Mouse (Mus musculus): ENCODE results near the gene Gm44503. TPM values are rescaled to one million over a fixed set of nuclear protein-coding genes. Genes with fewer than 3 reads are reported as not detected.

Gene Gm44503
- polyA plus RNA-seq, 1 experiment, result not detected

GRCm38 (mm10) chr9:73048927-73049326, 90.3 kb downstream of the Gm44503 start:
- peaks cover 6% of the 10 kb centered on the region; the same call in 1 of the 2 replicates for H3K4me1 ChIP-seq (ENCODE audit: control insufficient read depth, insufficient read depth, insufficient read length)
- no peak overlapping the region for H3K4me3 ChIP-seq (ENCODE audit: extremely low read depth, insufficient read depth, insufficient read length)
- WGBS, result 55% methylated on average over 4 of the region's 4 CpGs
- no peaks in the 10 kb centered on the region; the same call in 1 of the 2 replicates for H3K36me3 ChIP-seq (ENCODE audit: control insufficient read depth, insufficient read depth, low read length)
- no peaks in the 10 kb centered on the region for H3K27me3 ChIP-seq (ENCODE audit: control insufficient read depth, insufficient read depth, low read length)
- TF ChIP-seq CTCF (IDR thresholded peaks at IDR 0.05; ENCODE audit: extremely low read depth, insufficient read depth, insufficient read length, insufficient replicate concordance) (no peak), POLR2A (IDR thresholded peaks at IDR 0.05; ENCODE audit: low read depth, low read length) (no peak)
- no peak for DNase-seq (ENCODE audit: low read depth in 1 of 2, low spot score in 2 of 2)
- H3K27ac ChIP-seq (ENCODE audit: insufficient read depth, low read length), result no peak overlapping the region

- DNase-seq (ENCODE audit: low read depth in 1 of 2, low spot score in 2 of 2), result no peak
- Histone ChIP-seq H3K4me3 (ENCODE audit: extremely low read depth, insufficient read depth, insufficient read length) (no peak overlapping the region), H3K4me1 (ENCODE audit: control insufficient read depth, insufficient read depth, insufficient read length) (peaks cover 6% of the 10 kb centered on the region; the same call in 1 of the 2 replicates), H3K27ac (ENCODE audit: insufficient read depth, low read length) (no peak overlapping the region), H3K36me3 (ENCODE audit: control insufficient read depth, insufficient read depth, low read length) (no peaks in the 10 kb centered on the region; the same call in 1 of the 2 replicates), H3K27me3 (ENCODE audit: control insufficient read depth, insufficient read depth, low read length) (no peaks in the 10 kb centered on the region)
- WGBS, result 91% methylated on average over 5 of the region's 5 CpGs
- TF ChIP-seq CTCF (IDR thresholded peaks at IDR 0.05; ENCODE audit: extremely low read depth, insufficient read depth, insufficient read length, insufficient replicate concordance), result no peak
- TF ChIP-seq POLR2A (IDR thresholded peaks at IDR 0.05; ENCODE audit: low read depth, low read length), result no peak
Measured at GRCm38 (mm10) chr9:73049833-73050232, 91.2 kb downstream of the Gm44503 start.

GRCm38 (mm10) chr9:73050606-73051005, 92.0 kb downstream of the Gm44503 start:
- 63% methylated on average over 8 of the region's 8 CpGs for WGBS

GRCm38 (mm10) chr9:73055441-73055911, 96.8 kb downstream of the Gm44503 start:
- 71% methylated on average over 10 of the region's 10 CpGs for WGBS
- TF ChIP-seq CTCF (IDR thresholded peaks at IDR 0.05; ENCODE audit: extremely low read depth, insufficient read depth, insufficient read length, insufficient replicate concordance) (no peak), POLR2A (IDR thresholded peaks at IDR 0.05; ENCODE audit: low read depth, low read length) (no peak)
- Histone ChIP-seq H3K36me3 (ENCODE audit: control insufficient read depth, insufficient read depth, low read length) (no peaks in the 10 kb centered on the region; the same call in 1 of the 2 replicates), H3K4me1 (ENCODE audit: control insufficient read depth, insufficient read depth, insufficient read length) (no peaks in the 10 kb centered on the region; the same call in 1 of the 2 replicates), H3K4me3 (ENCODE audit: extremely low read depth, insufficient read depth, insufficient read length) (no peak overlapping the region), H3K27ac (ENCODE audit: insufficient read depth, low read length) (peak overlapping the region; percentile 47; the same call in 1 of the 2 replicates), H3K27me3 (ENCODE audit: control insufficient read depth, insufficient read depth, low read length) (no peaks in the 10 kb centered on the region)
- no peak for DNase-seq (ENCODE audit: low read depth in 1 of 2, low spot score in 2 of 2)

More at GRCm38 (mm10) chr9:73050606-73051005, 92.0 kb downstream of the Gm44503 start:
- H3K27me3 ChIP-seq (ENCODE audit: control insufficient read depth, insufficient read depth, low read length), result no peaks in the 10 kb centered on the region
- H3K4me3 ChIP-seq (ENCODE audit: extremely low read depth, insufficient read depth, insufficient read length), result no peak overlapping the region
- peaks cover 2% of the 10 kb centered on the region; the same call in 1 of the 2 replicates for H3K4me1 ChIP-seq (ENCODE audit: control insufficient read depth, insufficient read depth, insufficient read length)
- no peaks in the 10 kb centered on the region; the same call in 1 of the 2 replicates for H3K36me3 ChIP-seq (ENCODE audit: control insufficient read depth, insufficient read depth, low read length)
- TF ChIP-seq CTCF (IDR thresholded peaks at IDR 0.05; ENCODE audit: extremely low read depth, insufficient read depth, insufficient read length, insufficient replicate concordance) (no peak), POLR2A (IDR thresholded peaks at IDR 0.05; ENCODE audit: low read depth, low read length) (no peak)
- DNase-seq (ENCODE audit: low read depth in 1 of 2, low spot score in 2 of 2), result no peak
- H3K27ac ChIP-seq (ENCODE audit: insufficient read depth, low read length), result no peak overlapping the region

GRCm38 (mm10) chr9:73059224-73059623, 100.6 kb downstream of the Gm44503 start:
- DNase-seq (ENCODE audit: low read depth in 1 of 2, low spot score in 2 of 2), result no peak
- no peaks in the 10 kb centered on the region for H3K36me3 ChIP-seq (ENCODE audit: control insufficient read depth, insufficient read depth, low read length)

GRCm38 (mm10) chr9:73063621-73064290, 105.1 kb downstream of the Gm44503 start:
- Histone ChIP-seq H3K4me3 (ENCODE audit: extremely low read depth, insufficient read depth, insufficient read length) (no peak overlapping the region), H3K36me3 (ENCODE audit: control insufficient read depth, insufficient read depth, low read length) (no peaks in the 10 kb centered on the region), H3K27me3 (ENCODE audit: control insufficient read depth, insufficient read depth, low read length) (no peaks in the 10 kb centered on the region), H3K4me1 (ENCODE audit: control insufficient read depth, insufficient read depth, insufficient read length) (no peaks in the 10 kb centered on the region), H3K27ac (ENCODE audit: insufficient read depth, low read length) (no peak overlapping the region)
- TF ChIP-seq POLR2A (IDR thresholded peaks at IDR 0.05; ENCODE audit: low read depth, low read length), result no peak
- no peak for TF ChIP-seq CTCF (IDR thresholded peaks at IDR 0.05; ENCODE audit: extremely low read depth, insufficient read depth, insufficient read length, insufficient replicate concordance)
- DNase-seq (ENCODE audit: low read depth in 1 of 2, low spot score in 2 of 2), result no peak
- WGBS, result 85% methylated on average over 15 of the region's 15 CpGs

More at GRCm38 (mm10) chr9:73059224-73059623, 100.6 kb downstream of the Gm44503 start:
- H3K4me3 ChIP-seq (ENCODE audit: extremely low read depth, insufficient read depth, insufficient read length), result no peak overlapping the region
- 95% methylated on average over 4 of the region's 4 CpGs for WGBS
- no peak for TF ChIP-seq POLR2A (IDR thresholded peaks at IDR 0.05; ENCODE audit: low read depth, low read length)
- no peak for TF ChIP-seq CTCF (IDR thresholded peaks at IDR 0.05; ENCODE audit: extremely low read depth, insufficient read depth, insufficient read length, insufficient replicate concordance)
- no peaks in the 10 kb centered on the region for H3K27me3 ChIP-seq (ENCODE audit: control insufficient read depth, insufficient read depth, low read length)
- no peak overlapping the region for H3K27ac ChIP-seq (ENCODE audit: insufficient read depth, low read length)
- H3K4me1 ChIP-seq (ENCODE audit: control insufficient read depth, insufficient read depth, insufficient read length), result no peaks in the 10 kb centered on the region; the same call in 1 of the 2 replicates

Other genes starting within 250 kb of the Gm44503 start
- gene Prtg, start 152.0 kb upstream of the Gm44503 start, polyA plus RNA-seq (2012; rRNA removed), result 0.05 and 0.14 TPM in 2 replicates
- gene Pygo1, start 33.2 kb upstream of the Gm44503 start, polyA plus RNA-seq (2012; rRNA removed), result 0.16 and 0.18 TPM in 2 replicates
- 0.23 and 0.29 TPM in 2 replicates for gene Dyx1c1, start 67 bp upstream of the Gm44503 start, polyA plus RNA-seq (2012; rRNA removed)
- 1.8 and 2.3 TPM in 2 replicates for gene Ccpg1os, start 26.5 kb downstream of the Gm44503 start, polyA plus RNA-seq (2012; rRNA removed)
- 5.3 and 6.5 TPM in 2 replicates for gene Ccpg1, start 26.6 kb downstream of the Gm44503 start, polyA plus RNA-seq (2012; rRNA removed)
- 6.8 and 8.3 TPM in 2 replicates for gene Pigb, start 81.5 kb downstream of the Gm44503 start, polyA plus RNA-seq (2012; rRNA removed)
- 6.0 and 7.0 TPM in 2 replicates for gene Rab27a, start 86.0 kb downstream of the Gm44503 start, polyA plus RNA-seq (2012; rRNA removed)
- 0.30 and 0.40 TPM in 2 replicates for gene Khdc3, start 143.0 kb downstream of the Gm44503 start, polyA plus RNA-seq (2012; rRNA removed)
- not detected in 2 replicates for gene Gm20509, start 143.6 kb downstream of the Gm44503 start, polyA plus RNA-seq (2012; rRNA removed)
- 10.0 and 10.6 TPM in 2 replicates for gene Rsl24d1, start 154.6 kb downstream of the Gm44503 start, polyA plus RNA-seq (2012; rRNA removed)

All from spleen, adult 2 months (tissue).